Mouse (Mus musculus): Measurements from ENCODE around the gene Vps37c. TPM values are rescaled to one million over a fixed set of nuclear protein-coding genes. Genes with fewer than 3 reads are reported as not detected.

Gene Vps37c
- polyA plus RNA-seq, 1 experiment, result not detected

DNA sequence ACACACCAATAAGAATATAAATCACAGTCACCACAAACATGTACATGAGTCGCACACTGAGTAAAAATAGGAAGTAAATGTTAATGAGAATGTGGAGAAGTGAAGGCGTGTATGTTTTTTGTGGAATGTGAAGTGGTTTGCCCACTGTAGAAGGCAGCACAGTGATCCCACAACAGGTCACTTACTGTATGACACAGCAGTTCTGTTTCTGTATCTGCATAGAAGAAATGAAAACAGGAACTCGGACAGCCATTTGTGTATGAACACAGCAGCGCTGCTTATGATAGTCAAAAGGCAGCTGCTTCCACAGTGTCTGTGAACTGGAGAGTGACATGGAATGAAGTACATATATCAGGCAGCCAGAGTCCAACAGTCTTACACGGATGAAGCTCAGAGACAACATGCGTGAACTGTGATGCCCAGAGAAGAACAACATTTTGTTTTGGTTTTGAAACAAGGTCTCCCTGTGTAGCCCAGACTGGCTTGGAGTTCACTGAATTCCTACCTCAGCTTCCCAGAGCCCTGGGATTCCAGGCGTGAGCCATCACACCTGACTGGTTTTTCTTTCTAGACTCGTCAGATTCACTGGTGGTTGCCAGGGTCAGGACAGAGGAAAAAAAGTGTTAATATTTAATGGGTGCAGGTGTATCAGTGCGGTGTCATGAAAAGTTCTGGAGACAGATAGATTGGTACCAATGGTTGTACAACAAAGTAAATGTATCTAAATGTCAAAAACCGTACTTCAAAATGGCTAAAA is 5.6 kb downstream of the Vps37c start:
- Histone ChIP-seq H3K4me1 (ENCODE audit: control insufficient read depth, insufficient read depth, low read length) (peaks cover 4% of the 10 kb centered on the region; the same call in 1 of the 2 replicates), H3K27ac (ENCODE audit: insufficient read depth, low read depth, low read length) (no peak overlapping the region), H3K4me3 (ENCODE audit: insufficient read depth, low read depth, low read length) (no peak overlapping the region)
- TF ChIP-seq CTCF (IDR thresholded peaks at IDR 0.05; ENCODE audit: insufficient read depth, low read depth, low read length) (no peak), POLR2A (IDR thresholded peaks at IDR 0.05; ENCODE audit: insufficient read depth, low read depth, low read length) (no peak)
- 88% methylated on average over 10 of the region's 10 CpGs for WGBS

GRCm38 (mm10) chr19:10695801-10696200 is 7.3 kb downstream of the Vps37c start:
- Histone ChIP-seq H3K27ac (ENCODE audit: insufficient read depth, low read depth, low read length) (no peak overlapping the region), H3K4me1 (ENCODE audit: control insufficient read depth, insufficient read depth, low read length) (peaks cover 11% of the 10 kb centered on the region)
- 40% methylated on average over 7 of the region's 7 CpGs for WGBS

DNA sequence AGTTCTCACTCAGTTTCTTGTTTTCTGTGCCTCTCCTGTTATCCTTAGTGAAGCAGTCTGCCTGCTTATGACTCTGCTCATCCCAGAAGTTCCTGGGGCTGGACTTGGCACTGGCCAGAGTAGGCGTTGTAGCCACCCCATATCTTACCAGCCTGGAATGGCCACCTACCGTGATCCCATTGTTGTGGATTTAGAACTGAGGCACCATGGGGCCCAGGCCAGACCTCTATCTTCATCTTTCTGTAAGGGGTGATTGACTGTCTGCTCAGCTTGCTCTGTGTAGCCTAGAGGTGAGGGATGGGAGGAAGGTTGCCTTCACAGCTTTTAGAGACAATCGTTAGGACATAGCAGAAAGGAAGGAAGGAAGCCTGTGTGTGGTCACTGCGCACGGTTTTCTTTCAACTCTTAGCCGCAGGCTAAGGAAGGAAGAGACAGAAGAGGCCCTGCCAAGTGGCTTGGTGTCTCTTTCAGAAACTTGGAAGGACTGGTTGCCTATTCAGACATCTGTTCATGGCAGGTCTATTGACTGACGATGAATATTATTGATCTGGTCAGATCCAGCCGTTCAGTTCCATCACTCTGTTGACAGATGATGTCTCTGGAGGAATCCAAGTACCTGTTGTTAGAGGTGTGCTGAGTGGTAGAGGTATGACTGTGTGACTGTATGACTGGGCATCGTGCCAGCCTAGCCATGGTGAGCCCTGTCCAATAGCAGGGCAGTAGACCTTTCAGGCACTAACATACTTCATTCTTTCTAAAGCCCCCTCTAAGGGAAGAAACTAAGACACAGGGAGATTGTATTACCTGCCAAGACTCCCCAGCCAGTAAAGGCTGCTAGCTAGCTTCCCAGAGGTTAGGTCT is 9.8 kb downstream of the Vps37c start:
- Histone ChIP-seq H3K27ac (ENCODE audit: insufficient read depth, low read depth, low read length) (no peak overlapping the region), H3K4me1 (ENCODE audit: control insufficient read depth, insufficient read depth, low read length) (peaks cover 27% of the 10 kb centered on the region), H3K4me3 (ENCODE audit: insufficient read depth, low read depth, low read length) (no peak overlapping the region)
- TF ChIP-seq POLR2A (IDR thresholded peaks at IDR 0.05; ENCODE audit: insufficient read depth, low read depth, low read length) (no peak), CTCF (IDR thresholded peaks at IDR 0.05; ENCODE audit: insufficient read depth, low read depth, low read length) (no peak)
- WGBS, result 76% methylated on average over 9 of the region's 9 CpGs

More at GRCm38 (mm10) chr19:10695801-10696200, 7.3 kb downstream of the Vps37c start:
- TF ChIP-seq CTCF (IDR thresholded peaks at IDR 0.05; ENCODE audit: insufficient read depth, low read depth, low read length) (no peak), POLR2A (IDR thresholded peaks at IDR 0.05; ENCODE audit: insufficient read depth, low read depth, low read length) (no peak)
- H3K4me3 ChIP-seq (ENCODE audit: insufficient read depth, low read depth, low read length), result no peak overlapping the region

DNA sequence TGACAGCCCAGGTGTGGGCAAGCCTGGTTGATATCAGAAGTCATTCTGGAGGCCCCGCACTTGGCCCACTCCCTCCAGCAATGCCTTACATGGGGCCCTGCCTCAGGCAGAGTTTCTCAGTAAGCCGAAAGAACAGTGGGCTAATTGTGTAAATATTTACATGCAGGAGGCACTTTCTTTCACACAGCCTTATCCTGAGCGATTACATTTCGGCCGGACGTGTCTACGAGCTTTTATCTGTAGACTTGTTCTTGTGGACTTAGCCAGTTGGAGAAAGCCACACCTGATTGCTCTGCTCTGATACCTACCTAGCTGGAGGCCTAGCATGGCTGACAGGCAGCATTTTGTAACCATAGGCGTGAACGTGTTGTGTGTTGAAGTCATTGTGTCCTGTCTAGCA is 11.3 kb downstream of the Vps37c start:
- Histone ChIP-seq H3K4me3 (ENCODE audit: insufficient read depth, low read depth, low read length) (no peak overlapping the region), H3K4me1 (ENCODE audit: control insufficient read depth, insufficient read depth, low read length) (peaks cover 29% of the 10 kb centered on the region), H3K27ac (ENCODE audit: insufficient read depth, low read depth, low read length) (no peak overlapping the region)
- TF ChIP-seq CTCF (IDR thresholded peaks at IDR 0.05; ENCODE audit: insufficient read depth, low read depth, low read length), result no peak
- TF ChIP-seq POLR2A (IDR thresholded peaks at IDR 0.05; ENCODE audit: insufficient read depth, low read depth, low read length), result no peak
- WGBS, result 56% methylated on average over 9 of the region's 9 CpGs

DNA sequence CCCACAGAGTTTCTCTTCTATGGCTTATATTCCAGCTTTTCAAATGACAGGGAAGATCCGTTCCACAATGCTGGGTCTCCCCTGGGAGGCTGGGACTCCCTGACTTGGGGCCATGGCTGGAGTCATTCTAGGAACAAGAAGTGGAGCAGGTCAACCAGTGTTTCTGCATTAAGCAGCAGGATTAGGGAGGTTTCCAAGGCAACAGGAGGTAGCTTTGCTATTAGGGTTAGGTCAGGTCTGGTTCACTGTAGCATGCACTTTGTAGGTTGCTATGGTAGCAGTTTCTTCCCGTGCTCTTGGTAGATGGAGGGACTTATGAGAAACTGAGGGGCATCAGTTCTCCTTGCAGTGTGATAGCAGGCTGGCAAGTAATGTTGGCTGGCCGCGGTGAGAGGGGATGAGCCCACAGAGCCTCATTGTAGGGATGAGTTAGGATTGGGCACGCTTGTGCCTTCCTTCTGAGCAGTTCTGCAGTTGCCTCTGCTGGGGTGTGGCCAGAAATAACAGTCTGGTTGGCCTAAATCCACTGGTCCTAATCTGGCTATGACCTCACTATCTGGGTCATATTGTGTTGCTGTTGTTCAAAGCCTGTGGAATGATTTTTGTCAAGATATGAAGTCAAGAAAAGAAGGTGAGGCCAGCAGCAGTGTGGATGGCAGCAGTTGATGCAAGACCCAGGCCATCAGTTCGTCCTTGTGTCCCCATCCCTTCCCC is 12.6 kb downstream of the Vps37c start:
- Histone ChIP-seq H3K4me3 (ENCODE audit: insufficient read depth, low read depth, low read length) (no peak overlapping the region), H3K4me1 (ENCODE audit: control insufficient read depth, insufficient read depth, low read length) (peaks cover 32% of the 10 kb centered on the region), H3K27ac (ENCODE audit: insufficient read depth, low read depth, low read length) (no peak overlapping the region)
- WGBS, result 59% methylated on average over 6 of the region's 6 CpGs
- TF ChIP-seq CTCF (IDR thresholded peaks at IDR 0.05; ENCODE audit: insufficient read depth, low read depth, low read length) (no peak), POLR2A (IDR thresholded peaks at IDR 0.05; ENCODE audit: insufficient read depth, low read depth, low read length) (no peak)

DNA sequence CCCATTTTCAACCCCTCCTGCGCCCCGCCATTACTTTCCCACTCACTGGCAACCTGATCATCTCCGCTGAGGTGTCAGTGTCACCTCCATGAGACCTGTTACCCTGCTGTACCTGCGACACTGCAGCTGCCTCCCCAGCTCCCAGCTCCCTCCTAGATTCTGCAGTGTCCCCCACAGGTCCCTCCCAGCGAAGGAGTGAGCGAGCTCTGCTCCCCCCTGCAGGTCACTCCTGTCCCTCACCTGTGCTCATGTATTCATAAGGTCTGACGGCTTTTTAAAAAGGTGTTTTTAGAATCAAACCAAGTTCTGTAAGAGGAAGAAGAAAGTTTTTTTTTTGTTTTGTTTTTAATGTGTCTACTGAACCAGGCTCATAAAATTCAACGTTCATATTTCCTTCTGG is 13.6 kb downstream of the Vps37c start:
- TF ChIP-seq POLR2A (IDR thresholded peaks at IDR 0.05; ENCODE audit: insufficient read depth, low read depth, low read length) (no peak), CTCF (IDR thresholded peaks at IDR 0.05; ENCODE audit: insufficient read depth, low read depth, low read length) (no peak)
- 89% methylated on average over 8 of the region's 8 CpGs for WGBS
- Histone ChIP-seq H3K4me3 (ENCODE audit: insufficient read depth, low read depth, low read length) (no peak overlapping the region), H3K4me1 (ENCODE audit: control insufficient read depth, insufficient read depth, low read length) (peaks cover 32% of the 10 kb centered on the region), H3K27ac (ENCODE audit: insufficient read depth, low read depth, low read length) (no peak overlapping the region)

DNA sequence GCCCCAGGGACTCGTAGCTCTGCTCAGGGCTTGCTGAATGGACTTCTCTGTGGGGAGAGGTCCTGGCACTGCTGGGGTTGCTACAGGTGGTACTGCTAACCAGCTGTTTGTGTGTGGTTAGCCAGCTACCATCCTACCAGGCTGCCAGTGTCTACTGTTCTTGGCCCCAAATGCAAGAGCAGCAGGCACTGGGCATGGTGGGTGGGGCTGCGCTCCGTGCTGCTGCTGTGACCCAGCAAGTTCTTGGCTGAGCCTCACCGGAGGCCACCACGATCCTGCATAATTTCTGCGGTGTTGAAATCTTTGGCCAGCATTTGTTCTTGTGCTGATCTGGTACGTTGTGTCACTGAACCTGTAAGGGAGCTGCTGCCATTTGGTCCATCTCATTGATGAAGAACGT is 14.9 kb downstream of the Vps37c start:
- Histone ChIP-seq H3K4me3 (ENCODE audit: insufficient read depth, low read depth, low read length) (no peak overlapping the region), H3K4me1 (ENCODE audit: control insufficient read depth, insufficient read depth, low read length) (peaks cover 30% of the 10 kb centered on the region), H3K27ac (ENCODE audit: insufficient read depth, low read depth, low read length) (no peak overlapping the region)
- no peak for TF ChIP-seq CTCF (IDR thresholded peaks at IDR 0.05; ENCODE audit: insufficient read depth, low read depth, low read length)
- no peak for TF ChIP-seq POLR2A (IDR thresholded peaks at IDR 0.05; ENCODE audit: insufficient read depth, low read depth, low read length)
- 62% methylated on average over 8 of the region's 8 CpGs for WGBS

GRCm38 (mm10) chr19:10707087-10707875 is 18.7 kb downstream of the Vps37c start:
- no peak for TF ChIP-seq CTCF (IDR thresholded peaks at IDR 0.05; ENCODE audit: insufficient read depth, low read depth, low read length)
- no peak for TF ChIP-seq POLR2A (IDR thresholded peaks at IDR 0.05; ENCODE audit: insufficient read depth, low read depth, low read length)
- WGBS, result 82% methylated on average over 13 of the region's 13 CpGs
- Histone ChIP-seq H3K4me3 (ENCODE audit: insufficient read depth, low read depth, low read length) (no peak overlapping the region), H3K27ac (ENCODE audit: insufficient read depth, low read depth, low read length) (no peak overlapping the region), H3K4me1 (ENCODE audit: control insufficient read depth, insufficient read depth, low read length) (peaks cover 25% of the 10 kb centered on the region)

Data from olfactory bulb, adult 2 months (tissue).